Mouse (Mus musculus) kidney, postnatal 0 days (tissue): ENCODE results near the gene Trim14. TPM values are rescaled to one million over a fixed set of nuclear protein-coding genes. Genes with fewer than 3 reads are reported as not detected.

ENCODE experiments used
- ATAC-seq: fragments of 200-750 bp; cut with Nextera tagmentation; replicated peaks from 2 replicates; pipeline ENCODE4 v1.8.0; 2017; ENCODE audit warnings: low read depth, moderate number of reproducible peaks, moderate TSS enrichment, moderate library complexity; ENCODE audit not compliant: low FRiP score
- DNase-seq: peaks from one replicate; pipeline ENCODE4 v3.0.0-alpha.2; 2016; ENCODE audit warnings: low spot score
- H3K27ac ChIP-seq: fragments of 300-500 bp; sonication (generic); 2 replicates; pipeline ENCODE4 v1.5.1; 2014; ENCODE audit warnings: mild to moderate bottlenecking
- H3K27me3 ChIP-seq: fragments of 300-500 bp; sonication (generic); 2 replicates; pipeline ENCODE4 v1.6.1; 2014; ENCODE audit warnings: low read length, mixed read lengths; ENCODE audit not compliant: insufficient read depth
- H3K36me3 ChIP-seq: fragments of 300-500 bp; sonication (generic); 2 replicates; pipeline ENCODE4 v1.6.1; 2014; ENCODE audit warnings: low read length, mixed read lengths; ENCODE audit not compliant: insufficient read depth
- H3K4me1 ChIP-seq: fragments of 300-500 bp; sonication (generic); replicated peaks from 2 replicates; pipeline ENCODE4 v1.6.1; 2014; ENCODE audit warnings: antibody characterized with exemption, low read length, mixed read lengths; ENCODE audit not compliant: insufficient read depth
- H3K4me2 ChIP-seq: fragments of 300-500 bp; sonication (generic); 2 replicates; pipeline ENCODE4 v1.6.1; 2014; ENCODE audit warnings: mild to moderate bottlenecking, low read length, moderate library complexity, mixed read lengths
- H3K4me3 ChIP-seq: fragments of 300-500 bp; sonication (generic); replicated peaks from 2 replicates; pipeline ENCODE4 v1.5.1; 2014; ENCODE audit warnings: low read depth, low read length
- H3K9ac ChIP-seq: fragments of 300-500 bp; sonication (generic); 2 replicates; pipeline ENCODE4 v1.6.1; 2014; ENCODE audit warnings: low read depth, low read length
- H3K9me3 ChIP-seq: fragments of 300-500 bp; sonication (generic); replicated peaks from 2 replicates; pipeline ENCODE4 v1.6.1; 2016; ENCODE audit warnings: low read length, inconsistent platforms, mixed read lengths
- CTCF ChIP-seq: IDR thresholded peaks from 2 replicates; pipeline ENCODE4 v1.5.1; 2016; ENCODE audit warnings: antibody characterized with exemption, low read depth, mild to moderate bottlenecking, moderate library complexity
- WGBS: fragments of 180-500 bp; shearing (Covaris S2); extraction: QIAGEN DNeasy Blood & Tissue Kit; methylation state at CpG from one replicate; pipeline ENCODE4 v1.1.7; 2014; 5-methylcytosine and 5-hydroxymethylcytosine counted together
- polyA plus RNA-seq: library from polyadenylated mRNA; unstranded; fragments of >200 nt; fragmentation: Nextera tagmentation; extraction: Ambion mirVana; gene quantifications from 2 replicates; pipeline ENCODE4 v1.2.1, GENCODE M21; 2015

Gene Trim14
- polyA plus RNA-seq, 1 experiment from 2014 or later: 3.1 TPM

DNA sequence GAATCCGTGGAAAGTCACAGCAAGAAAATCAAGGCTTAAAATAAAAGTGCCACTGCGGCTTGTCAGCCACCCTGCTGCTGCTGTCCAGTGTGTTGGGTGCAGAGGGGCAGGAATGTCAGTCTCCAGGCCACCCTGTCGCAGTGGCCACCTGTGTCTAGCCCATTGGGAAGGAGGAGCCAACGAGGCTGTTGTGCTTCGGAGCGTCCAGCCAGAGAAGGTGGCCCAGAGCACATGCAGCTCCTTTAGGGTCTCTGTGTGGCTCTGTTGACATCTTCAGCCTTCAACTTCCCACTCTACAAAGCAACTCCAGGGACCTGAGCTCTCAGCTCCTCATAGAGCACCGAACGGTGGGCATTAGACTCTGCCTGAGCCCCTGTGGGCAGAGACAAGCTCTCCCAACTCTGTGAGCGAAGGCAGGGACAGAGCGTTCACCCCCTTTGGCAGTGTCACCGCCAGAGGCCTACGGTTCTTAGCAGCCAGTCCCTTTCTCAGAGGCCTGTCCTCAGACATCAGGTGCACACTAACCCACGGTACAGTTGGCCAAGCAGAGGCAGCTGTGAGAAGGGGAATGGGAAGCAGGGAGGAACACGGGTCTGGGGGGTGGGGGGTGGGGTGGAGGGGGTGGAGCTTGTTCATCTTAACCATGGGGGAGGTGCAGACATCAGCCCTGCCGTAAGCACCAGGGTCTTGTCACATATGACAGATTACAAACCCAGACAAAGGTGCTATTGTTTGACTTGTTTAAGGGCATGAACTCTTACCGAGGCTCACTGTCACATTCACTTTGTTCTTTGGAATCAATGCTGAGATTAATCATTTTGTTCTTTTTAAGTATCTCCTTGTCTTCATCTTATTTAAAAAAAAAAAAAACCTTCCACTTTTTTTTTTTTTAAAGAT, 33.1 kb downstream of the Trim14 start:
- no peak for ATAC-seq
- H3K9ac ChIP-seq: no peak overlapping the region
- no peak for DNase-seq
- no peak for TF ChIP-seq CTCF
- WGBS: 76% methylated on average over 16 of the region's 16 CpGs
- peaks cover 6% of the 10 kb centered on the region; the same call in 1 of the 2 replicates for H3K4me1 ChIP-seq
- H3K27ac ChIP-seq: no peak overlapping the region
- H3K36me3 ChIP-seq: peaks cover 16% of the 10 kb centered on the region
- H3K4me3 ChIP-seq: no peak overlapping the region
- no peaks in the 10 kb centered on the region for H3K27me3 ChIP-seq
- no peaks in the 10 kb centered on the region for H3K9me3 ChIP-seq
- no peak overlapping the region for H3K4me2 ChIP-seq

DNA sequence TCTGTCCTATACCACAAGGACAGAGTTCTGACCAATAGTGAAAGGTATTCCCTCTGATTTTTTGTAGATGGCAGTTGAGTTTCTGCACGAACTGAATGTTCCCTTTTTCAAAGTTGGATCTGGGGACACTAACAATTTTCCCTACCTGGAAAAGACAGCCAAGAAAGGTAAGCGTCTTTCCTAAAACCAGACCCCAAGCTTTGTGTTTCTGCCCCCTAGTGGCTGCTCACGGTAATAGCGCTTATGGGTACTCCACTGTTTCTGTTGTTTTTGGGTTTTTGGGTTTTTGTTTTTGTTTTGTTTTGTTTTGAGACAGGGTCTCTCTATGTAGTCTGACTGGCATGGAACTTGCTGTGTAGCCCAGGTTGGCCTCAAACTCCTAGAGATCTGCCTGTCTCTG, 37.0 kb downstream of the Trim14 start:
- DNase-seq (peak; percentile 47), ATAC-seq (no peak)
- peak; percentile 82 for TF ChIP-seq CTCF
- Histone ChIP-seq H3K27ac (no peak overlapping the region), H3K4me3 (no peak overlapping the region), H3K4me1 (no peaks in the 10 kb centered on the region), H3K9ac (no peak overlapping the region), H3K9me3 (no peaks in the 10 kb centered on the region), H3K36me3 (peaks cover 14% of the 10 kb centered on the region), H3K4me2 (no peak overlapping the region), H3K27me3 (no peaks in the 10 kb centered on the region)
- 15% methylated on average over 4 of the region's 4 CpGs for WGBS

DNA sequence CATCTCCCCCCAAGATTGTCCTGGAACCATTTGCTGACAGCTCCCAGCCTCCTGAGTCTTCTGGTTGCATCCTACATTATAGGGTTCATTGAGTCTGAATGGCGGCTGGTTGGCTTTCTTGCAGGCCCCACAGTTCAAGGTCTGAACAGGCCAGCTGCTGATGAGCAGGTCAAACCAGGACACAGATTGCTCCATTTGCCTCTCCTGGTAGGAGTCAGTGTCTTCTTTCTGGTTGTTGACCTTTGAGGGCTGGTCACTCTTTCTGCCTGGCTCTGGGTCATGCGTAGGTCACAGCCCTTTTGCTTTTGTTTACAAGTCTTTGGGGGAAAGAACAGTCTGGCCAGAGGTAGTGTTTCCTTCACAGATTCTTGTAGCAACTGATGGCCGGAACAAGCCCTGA, 37.4 kb downstream of the Trim14 start:
- no peak for TF ChIP-seq CTCF
- 63% methylated on average over 3 of the region's 3 CpGs for WGBS
- H3K27ac ChIP-seq: no peak overlapping the region
- H3K9me3 ChIP-seq: no peaks in the 10 kb centered on the region
- H3K4me1 ChIP-seq: no peaks in the 10 kb centered on the region
- H3K4me2 ChIP-seq: no peak overlapping the region
- peaks cover 12% of the 10 kb centered on the region for H3K36me3 ChIP-seq
- DNase-seq (no peak), ATAC-seq (no peak)
- H3K9ac ChIP-seq: no peak overlapping the region
- no peaks in the 10 kb centered on the region for H3K27me3 ChIP-seq
- H3K4me3 ChIP-seq: no peak overlapping the region

DNA sequence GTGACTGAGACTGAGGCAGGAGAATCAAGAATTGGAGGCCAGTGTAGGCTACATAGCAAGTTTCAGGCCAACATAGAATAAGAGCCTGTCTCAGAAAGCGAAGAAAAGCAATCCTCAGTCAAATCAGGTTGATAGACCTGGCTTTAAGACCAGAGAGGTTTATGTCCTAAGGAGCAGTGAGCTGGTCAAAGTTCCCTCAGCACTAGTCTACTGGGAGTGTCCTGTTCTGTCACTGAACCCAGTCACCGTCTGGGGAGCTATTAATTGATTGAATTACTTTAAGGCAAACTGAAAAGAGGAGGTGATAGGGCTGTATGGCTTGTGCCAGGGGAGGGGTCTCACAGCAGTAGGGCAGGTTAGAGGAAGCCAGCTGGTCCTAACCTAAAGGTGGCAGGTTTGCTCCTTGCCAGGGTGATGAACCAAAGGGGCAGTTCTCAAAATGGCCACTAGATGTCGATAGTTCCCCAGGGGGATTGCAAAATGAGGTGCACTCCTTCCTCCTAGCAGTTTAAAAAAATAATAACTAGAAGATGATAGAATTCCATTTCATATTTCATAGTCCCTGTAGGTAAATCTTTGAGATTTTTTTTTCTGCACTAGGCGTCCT, 38.6 kb downstream of the Trim14 start:
- Histone ChIP-seq H3K27ac (no peak overlapping the region), H3K4me1 (no peaks in the 10 kb centered on the region), H3K9ac (no peak overlapping the region), H3K9me3 (no peaks in the 10 kb centered on the region), H3K4me3 (no peak overlapping the region), H3K36me3 (peaks cover 22% of the 10 kb centered on the region), H3K4me2 (no peak overlapping the region), H3K27me3 (no peaks in the 10 kb centered on the region)
- peak; percentile 74 for DNase-seq
- ATAC-seq: no peak; the same call in 1 of the 2 replicates
- WGBS: 51% methylated on average over 4 of the region's 4 CpGs
- peak; percentile 99 for TF ChIP-seq CTCF

DNA sequence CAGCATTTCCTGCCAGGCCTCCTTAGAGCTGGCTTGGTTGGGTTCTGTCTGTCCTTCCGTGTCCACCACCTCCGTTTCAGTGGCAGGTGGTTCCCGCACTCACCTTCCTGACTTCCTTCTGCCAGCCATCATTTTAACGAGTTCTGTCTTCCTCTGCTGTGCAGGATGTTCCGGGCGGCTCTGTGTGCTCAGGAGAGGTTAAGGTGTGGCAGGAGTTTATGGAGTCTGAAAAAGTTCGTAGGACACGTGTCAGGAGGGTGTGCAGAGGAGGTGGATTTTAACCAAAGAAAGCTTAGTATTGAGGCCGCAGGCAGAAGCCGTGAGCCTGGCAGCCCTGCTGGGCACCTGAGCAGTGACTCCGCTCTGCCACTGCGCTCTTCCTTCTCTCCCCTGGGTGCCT, 40.4 kb downstream of the Trim14 start:
- 53% methylated on average over 12 of the region's 12 CpGs for WGBS
- no peaks in the 10 kb centered on the region for H3K9me3 ChIP-seq
- DNase-seq (no peak), ATAC-seq (no peak)
- no peak overlapping the region for H3K27ac ChIP-seq
- no peak overlapping the region for H3K4me2 ChIP-seq
- H3K4me1 ChIP-seq: no peaks in the 10 kb centered on the region
- no peak for TF ChIP-seq CTCF
- H3K36me3 ChIP-seq: peaks cover 16% of the 10 kb centered on the region; the same call in 1 of the 2 replicates
- H3K27me3 ChIP-seq: no peaks in the 10 kb centered on the region
- H3K9ac ChIP-seq: no peak overlapping the region
- H3K4me3 ChIP-seq: no peak overlapping the region

DNA sequence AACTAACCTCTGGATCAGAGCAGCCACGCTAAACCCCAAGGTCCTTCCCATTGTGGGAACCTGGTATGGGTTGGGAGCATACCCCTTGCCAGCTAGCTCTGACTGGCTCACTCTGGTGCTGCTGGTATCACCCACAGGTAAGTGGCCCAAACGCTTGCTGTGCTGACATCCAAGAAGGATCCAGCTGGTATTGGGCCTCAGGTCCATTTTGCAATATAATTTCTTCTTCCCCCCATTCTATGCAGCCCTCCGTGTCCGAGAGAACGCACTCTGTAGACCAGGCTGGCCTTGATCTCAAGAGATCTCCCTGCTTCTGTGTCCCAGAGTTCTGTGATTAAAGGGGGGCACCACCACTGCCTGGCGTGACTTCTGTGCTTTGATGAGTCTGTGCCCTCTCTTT, 42.9 kb downstream of the Trim14 start:
- Histone ChIP-seq H3K9me3 (no peaks in the 10 kb centered on the region), H3K27me3 (no peaks in the 10 kb centered on the region), H3K4me3 (no peak overlapping the region), H3K4me2 (no peak overlapping the region), H3K27ac (no peak overlapping the region), H3K9ac (no peak overlapping the region), H3K36me3 (peaks cover 14% of the 10 kb centered on the region; the same call in 1 of the 2 replicates), H3K4me1 (no peaks in the 10 kb centered on the region)
- TF ChIP-seq CTCF: no peak
- 97% methylated on average over 6 of the region's 6 CpGs for WGBS
- DNase-seq (no peak), ATAC-seq (no peak)
